Mouse (Mus musculus) lung, adult 18-20 months (tissue): ENCODE measurements around the gene Nup85.

Experiments used
- DNase-seq, 2 experiments: peaks; one replicate each; pipeline ENCODE4 v3.0.0; 2022; ENCODE audit warnings: mixed read lengths in 2 of 2

The Nup85 gene

DNA sequence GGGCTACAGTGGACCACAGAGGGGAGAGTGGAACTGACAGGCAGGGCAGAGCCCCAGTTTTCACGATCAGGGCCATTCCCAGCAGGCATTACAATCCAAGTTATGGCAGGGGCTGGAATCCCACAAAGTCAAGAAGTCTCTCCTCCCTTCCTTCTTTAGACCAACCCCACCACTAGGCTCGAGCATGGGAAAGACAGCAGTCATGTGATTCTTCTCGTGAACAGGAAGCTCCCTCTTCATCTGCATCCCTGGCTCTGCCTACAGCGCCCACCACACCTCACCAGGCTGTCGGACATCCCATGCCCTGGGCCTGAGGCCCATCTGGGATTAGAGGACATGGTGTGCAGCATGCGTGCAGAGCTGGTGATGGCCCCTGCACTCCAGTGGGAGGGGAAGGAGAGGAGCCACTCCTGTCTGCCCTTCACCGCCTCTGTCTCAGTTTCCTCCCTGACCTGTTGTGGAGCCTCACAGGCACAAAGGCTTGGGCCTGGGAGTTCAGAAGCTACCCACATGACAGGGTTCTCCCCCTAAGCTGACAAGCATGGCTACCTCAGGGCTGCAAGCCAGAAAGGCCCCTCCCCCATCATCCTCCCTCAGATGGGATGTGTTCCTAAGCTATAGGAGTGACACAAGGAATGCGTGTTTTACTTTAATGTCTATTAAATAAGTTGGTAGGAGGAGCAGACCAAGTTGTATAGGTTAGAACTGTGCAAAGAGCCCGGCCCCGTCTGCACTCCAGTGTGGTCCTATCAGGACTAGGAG, 50.3 kb downstream of the Nup85 start:
- no peak for DNase-seq

DNA sequence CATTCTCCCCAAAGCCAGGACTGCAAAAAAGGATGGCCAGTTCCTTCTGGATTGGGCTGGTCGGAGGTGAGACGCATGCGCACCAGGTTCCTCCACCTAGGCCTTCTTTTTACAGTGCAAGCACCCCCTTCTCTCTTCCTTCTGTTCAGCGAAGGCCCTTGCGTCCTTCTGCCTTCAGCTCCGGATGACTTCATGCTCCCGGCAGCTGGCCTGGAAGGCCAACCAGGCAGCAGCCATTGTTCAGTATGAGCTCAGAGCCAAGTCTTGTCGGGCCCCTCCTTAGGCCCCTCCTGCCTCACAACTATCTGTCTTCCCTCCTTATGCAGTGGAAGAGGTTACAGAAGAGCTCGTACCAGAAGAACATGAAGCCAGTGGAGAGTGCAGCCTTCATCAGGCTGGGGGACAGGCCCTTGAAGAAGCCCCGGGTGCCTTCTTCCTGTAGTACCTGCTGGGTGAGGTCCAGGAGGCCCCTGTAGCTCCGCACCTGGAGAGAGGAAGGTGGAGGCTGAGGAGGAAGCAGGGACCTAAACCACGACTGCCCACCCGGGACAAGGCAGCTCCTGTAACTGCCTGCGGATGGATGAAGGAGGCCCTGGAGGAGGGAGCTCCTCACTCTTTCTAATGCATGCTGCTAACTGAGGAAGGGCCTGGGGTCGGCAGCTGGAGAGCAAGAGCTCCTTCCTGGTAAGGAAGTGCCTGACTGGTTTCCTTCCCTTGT, 51.0 kb downstream of the Nup85 start:
- no peak for DNase-seq

DNA sequence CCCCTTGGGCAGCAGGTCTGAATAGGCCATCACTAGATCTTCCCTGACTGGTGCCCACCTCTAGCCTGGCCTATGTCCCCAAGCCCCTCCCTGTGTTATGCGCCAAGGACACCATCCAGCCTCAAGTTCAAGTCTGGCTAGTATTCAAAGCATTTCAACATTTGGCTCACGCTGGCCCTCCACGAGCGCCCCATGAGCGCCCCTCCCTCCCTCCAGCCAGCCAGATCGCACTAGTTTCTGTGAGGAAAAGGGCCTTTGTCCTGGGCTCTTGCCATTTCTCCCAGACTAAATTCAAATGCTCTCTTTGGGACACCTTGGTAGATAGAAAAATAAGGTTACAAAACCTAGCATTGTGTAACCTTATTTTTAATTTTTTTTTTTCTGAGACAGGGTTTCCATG, 51.6 kb downstream of the Nup85 start:
- DNase-seq, result no peak

DNA sequence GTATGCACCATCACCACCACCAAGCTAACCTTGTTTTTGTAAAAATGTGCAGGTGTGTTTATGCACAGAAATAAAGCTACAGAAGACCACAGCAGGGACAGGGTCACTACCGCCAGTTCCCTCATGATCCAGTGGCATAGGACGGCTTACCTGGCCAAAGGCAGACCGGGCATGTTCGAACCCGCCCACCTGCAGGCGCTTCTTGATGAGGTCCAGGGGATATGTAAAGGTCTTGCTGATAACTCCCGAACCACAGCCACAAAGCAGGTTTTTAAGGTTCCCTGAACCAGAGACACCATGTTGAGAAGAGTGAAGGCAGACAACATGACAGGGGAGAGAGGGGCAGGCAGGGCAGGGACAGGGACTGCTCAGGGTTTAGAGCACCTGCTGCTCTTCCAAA, 52.1 kb downstream of the Nup85 start:
- no peak for DNase-seq

DNA sequence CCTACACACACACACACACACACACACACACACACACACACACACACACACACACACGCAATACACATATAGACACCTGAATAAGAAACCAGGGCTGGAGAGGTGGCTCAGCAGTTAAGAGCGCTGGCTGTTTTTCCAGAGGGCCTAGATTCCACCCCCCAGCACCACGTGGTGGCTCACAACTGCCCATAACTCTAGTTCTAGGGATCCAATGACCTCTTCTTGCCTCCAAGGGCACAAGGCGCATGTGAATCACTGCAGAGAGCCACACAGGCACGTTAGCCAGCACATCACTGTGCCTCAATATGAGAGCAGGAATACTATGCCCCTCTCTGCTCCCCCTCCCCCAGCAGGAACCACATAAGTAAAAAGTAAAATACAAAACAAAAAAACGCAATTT, 52.7 kb downstream of the Nup85 start:
- DNase-seq, result no peak

DNA sequence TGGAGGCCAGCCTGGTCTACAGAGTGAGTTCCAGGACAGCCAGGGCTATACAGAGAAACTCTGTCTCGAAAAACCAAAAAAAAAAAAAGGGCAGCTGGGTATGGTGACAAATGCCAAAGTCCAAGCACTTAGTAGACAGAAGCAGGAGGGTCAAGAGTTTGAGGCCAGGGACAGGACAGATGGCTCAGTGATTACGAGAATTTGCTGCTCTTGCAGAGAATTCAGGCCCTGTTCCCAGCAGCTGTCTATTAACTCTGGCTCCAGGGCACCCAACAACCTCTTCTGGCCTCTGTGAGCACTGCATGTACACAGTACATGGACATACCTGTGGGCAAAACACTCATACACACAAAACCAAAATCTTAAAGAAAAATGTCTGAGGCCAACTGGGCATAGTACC, 53.8 kb downstream of the Nup85 start:
- no peak for DNase-seq

DNA sequence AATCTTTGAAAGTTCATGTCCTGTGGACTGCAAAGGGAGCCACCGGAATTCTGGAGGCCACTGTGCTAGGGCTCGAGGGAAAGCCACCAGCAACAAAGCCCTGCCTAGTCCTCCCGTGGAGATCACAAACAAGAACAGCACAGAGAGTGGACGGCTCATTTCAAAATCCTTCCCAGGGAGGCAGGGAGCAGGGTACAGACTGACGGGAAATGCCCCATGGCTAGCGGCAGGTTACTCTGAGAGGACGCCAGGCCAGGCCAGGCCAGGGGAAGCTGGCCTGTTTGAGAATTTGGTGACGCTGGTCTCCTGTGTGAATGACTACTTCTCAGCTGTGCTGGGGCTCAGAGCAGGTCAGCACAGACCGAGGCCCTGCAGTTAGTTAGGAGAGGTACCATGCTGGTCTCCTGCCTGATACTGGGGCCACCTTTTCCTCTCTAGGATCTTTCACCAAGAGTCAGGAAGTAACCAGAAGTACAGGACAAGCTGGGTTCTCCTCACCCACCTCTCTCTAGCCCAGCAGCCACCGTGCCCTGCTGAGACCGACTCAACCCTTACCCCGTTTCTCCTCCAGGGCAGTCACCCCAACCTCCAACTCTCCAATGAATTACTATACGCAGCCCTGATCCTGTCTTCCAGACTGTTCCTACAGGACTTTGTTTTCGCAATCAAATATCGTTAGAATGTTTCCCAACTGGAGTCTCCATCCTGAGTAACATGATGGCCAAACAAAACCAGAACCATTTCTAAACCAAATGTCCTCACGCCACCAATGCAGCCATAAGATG, 54.7 kb downstream of the Nup85 start:
- DNase-seq, result no peak

DNA sequence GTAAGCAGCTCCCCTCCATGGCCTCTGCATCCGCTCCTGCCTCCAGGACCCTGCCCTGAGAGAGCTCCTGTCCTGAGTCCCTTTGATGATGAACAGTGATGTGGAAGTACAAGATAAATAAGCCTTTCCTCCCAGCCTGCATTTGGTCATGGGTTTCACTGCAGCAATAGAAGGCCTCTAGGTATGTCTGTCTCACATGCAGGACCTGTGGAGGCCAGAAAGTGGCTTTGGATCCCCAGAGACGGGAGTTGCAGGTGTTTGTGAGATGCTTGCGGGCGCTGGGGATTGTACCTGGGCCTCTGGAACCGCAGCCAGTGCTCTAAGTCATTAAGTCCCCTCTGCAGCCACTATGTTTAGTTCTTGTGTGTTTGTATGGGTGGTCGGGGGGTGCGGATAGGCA, 55.7 kb downstream of the Nup85 start:
- no peak for DNase-seq

DNA sequence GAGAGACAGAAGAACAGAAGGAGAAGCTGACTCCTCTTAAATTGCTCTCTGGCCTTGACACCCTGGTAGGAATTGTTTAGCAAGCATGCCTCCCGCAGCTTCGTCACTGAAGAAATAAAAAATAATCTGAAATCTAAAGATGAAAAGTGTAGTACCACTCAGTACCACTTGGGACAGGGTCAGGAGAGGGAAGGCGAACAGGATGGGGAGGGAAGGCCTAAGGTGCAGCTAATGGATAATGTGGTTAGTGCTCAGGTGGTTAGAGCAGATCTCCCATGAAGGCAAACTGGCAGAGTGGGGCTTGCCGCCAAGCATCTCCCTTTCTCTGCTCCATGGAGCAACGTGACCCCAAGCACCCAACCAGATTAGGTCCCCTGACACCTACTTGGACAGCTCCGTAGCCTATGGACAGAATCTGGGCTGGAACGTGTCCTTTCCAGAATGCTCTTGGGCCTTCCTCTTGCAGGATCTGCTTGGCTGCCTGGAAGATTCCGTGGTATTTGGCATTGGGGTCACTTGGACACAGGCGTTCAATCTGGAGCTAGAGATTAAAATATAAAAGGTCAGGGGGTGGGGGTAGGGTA, 59.3 kb downstream of the Nup85 start:
- DNase-seq, result no peak

DNA sequence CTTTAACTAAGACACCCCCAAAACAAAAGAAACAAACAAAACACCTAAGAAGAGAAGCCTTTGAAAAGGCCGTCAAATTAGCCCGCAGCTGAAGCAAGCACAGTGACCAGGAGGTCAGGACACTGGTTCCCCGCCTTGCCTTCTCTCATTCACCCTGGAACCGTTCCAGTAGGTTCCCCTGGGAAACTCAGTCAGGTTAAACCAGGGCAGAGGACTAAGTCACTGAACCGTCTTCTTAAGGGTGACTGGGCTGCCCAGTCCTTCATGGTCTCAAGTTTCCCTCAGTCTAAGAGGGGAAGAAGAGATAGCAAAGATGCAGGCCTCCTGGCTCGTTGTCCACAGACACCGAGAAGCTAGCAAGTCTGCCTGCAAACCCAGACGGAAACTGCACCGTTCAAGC, 61.6 kb downstream of the Nup85 start:
- no peak for DNase-seq

DNA sequence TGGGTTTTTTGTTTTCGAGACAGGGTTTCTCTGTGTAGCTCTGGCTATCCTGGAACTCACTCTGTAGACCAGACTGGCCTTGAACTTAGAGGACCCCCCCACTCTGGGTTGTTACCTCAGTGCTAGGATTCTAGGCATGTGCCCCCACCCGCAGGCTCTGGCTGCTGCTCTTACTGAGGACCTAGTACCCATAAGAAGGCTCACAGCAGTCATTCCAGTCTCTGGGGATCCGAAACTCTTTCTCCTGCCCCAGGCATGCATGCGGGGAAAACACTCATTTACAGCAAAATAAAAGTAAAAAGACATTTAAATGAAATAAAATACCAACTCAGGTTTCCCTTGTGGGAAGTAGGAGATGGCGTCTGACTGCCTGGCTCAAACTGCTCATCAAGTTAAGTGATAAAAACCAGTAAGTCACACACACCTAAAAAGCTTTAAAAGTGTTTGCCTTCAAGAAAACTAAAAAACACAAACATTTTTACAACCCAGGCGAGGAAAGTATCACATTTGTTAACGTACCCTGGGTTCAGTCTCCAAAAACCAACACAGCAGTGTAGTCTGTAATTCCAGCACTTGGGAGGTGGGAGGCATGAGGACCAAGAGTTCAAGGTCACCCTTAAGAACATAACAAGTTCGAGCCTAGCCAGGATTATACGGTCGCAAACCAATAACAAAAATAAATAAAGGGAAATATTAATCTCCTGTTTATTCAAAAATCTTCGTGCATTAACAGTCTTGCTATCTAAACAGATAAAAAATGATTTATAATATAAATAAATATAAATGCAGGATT, 62.8 kb downstream of the Nup85 start:
- no peak for DNase-seq

DNA sequence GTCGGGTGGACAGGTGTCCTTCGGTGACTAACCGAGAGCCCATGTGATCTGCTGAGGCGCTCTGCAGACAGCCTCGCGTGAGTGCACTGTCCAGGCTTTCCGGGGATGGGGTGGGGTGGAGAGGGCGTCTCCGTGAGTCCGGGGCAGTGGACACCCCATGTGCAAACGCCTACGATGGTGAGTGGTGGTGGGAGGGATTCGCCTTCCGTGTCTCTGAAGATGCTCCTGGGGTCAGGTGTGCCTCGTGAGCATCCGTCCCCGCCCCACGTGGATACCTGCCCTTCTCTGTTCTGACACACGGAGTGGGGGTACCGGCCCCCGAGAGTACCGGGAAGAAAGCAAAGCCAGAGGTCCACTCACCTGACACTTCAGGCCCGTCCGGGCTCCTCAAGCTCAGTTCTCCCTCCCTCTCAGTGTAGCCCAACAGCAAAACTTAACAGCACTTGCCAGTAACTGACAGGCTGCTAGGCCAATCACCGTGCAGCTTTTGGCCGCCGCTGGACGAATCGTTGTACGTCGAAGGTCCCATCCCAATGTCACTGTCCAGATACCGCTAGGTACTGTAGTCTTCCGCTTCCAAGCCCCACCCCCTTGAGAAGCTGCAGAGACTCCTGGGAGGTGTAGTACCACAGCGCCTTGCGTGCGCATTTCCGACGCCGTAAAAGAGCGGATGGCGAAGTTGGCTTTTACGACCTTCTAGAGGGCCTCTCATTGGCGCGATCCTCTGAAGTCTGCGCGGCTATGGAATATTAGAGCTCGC, 63.7 kb downstream of the Nup85 start, which contains the start of gene Slc25a19:
Gene Slc25a19, minus strand, starts transcription at position 591 of the 760 bp plus-strand sequence.
- DNase-seq, result peak; percentile 100

DNA sequence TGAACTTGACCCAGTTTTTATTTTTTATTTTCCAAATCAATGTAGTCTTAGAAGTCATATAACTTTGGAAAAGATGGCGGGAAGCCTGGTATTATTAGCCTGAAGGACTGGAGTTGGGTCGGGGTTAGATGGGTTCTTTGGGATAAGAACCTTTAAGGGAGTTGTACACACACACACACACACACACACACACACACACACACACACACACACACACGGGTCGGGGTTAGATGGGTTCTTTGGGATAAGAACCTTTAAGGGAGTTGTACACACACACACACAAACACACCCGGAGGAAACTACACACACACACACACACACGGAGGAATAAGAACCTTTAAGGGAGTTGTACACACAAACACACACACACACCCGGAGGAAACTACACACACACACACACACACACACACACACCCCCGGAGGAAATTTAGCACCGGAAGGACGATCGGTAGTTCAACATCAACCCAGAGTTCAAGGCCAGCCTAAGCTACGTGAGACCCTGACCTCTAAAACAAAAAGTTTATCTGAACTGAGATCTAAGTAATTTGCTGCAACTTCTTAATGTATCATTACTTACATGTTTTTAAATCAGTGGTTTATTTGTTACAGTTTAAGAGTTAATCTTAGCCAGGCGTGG, 64.3 kb downstream of the Nup85 start:
- no peak for DNase-seq

DNA sequence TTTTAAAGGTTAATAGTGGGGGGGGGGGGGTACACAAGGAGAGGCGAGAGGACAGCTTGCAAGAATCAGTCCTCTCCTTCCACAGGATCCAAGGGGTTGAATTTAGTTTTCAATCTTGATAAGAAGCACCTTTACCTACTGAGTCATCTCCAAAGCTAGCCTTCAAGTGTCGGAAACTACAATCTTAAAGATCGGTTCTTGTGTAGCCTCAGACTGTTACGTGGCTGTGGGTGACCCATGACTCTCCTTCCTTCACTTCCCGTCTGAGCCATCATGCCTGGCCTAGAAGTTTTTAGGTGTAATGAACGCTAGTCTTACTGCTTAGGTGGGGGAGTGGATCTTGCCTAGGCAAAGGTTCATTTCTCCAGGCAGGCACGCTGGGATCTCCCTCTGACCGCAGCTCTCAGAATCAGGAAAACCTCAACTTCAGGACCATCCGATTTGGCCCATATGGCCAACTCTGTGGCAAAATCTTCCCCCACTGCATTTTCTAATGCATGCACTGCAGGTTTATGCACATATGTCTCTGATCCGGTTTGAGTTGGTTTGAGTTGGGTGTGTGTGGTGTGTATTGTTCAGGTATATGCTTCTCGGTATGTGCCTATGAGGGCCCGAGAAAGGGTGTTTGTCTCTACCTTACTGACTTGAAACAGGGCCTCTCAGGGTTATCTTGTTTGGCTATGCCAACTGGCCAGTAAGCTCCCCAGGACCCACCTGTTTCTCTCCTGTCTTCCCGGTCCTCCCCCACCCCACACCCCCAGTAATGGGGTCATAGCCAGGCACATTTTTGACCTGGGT, 65.7 kb downstream of the Nup85 start:
- no peak for DNase-seq

DNA sequence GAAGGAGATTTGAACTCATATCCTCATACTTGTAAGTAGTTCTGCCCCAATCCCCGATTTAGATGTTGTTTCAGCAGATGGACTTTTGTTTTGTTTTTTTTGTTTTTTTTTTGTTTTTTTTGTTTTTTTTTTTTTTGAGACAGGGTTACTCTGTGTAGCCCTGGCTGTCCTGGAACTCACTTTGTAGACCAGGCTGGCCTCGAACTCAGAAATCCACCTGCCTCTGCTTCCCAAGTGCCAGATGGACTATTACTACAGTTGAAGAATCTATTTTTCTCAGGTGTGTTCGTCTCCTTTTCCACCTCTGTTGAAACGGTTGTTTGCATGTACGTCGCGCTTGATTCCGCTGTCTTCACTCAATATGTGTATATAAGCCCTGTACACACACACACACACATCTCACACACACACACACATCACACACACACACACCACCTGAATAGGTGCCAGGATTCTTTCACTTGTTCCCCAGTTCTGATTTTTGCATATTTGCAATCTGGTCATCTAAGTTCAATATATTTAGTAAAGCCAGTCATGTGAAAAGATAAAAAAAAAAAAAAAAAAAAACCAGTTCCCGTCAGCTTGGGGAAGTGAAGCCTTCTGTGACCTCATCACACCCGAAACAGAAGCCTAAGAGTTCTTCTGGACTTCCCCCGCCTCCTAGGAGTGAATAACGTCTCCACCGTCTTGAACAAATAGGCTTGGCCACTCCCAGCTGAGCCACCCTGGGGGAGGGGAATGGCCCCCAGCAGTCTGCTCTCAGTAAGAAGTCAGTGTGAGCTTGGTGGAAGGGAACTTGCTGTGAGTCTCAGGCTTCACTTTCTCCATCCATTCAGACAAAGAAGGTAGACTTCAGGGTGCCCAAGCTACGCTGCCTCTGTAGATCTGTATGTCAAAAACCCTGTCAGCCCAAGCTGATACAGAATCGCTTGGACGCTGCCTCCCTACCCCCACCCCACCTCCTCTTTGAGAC, 66.6 kb downstream of the Nup85 start:
- peak; percentile 81 to 87 for DNase-seq

DNA sequence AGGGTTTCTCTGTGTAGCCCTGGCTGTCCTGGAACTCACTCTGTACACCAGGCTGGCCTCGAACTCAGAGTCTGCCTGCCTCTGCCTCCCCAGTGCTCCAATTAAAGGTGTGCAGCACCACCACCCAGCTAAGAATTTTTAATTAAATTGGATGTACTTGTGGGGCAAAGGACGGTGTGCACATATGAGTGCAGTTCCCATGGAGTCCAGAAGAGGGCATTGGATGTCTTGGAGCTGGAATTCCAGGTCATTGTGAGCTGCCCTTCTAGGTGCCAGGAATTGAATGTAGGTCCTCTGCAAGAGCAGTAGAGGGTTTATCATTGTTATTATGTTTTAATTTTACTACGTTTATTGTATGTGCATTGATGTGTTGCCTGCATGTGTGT, 67.3 kb downstream of the Nup85 start:
- peak; percentile 63 to 72 for DNase-seq

DNA sequence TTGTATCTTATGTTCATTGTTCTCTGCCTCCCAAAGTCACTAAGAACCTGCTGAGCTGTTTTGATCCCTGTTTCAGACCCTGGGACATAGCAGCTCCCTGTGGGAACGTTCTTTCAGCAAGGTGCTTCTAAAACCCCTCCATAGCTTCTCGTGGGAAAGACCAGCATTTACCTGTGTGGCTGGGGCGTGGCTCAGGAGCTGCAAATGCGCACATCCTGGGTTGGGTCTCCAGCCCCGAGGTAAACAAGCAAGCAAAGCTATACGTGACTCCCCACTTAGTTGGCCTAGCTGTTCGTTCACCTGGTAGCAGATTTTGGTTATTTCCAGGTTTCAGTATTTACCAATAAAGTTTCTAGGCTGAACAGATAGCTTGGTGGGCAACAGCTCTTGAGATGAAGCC, 68.0 kb downstream of the Nup85 start:
- no peak for DNase-seq

DNA sequence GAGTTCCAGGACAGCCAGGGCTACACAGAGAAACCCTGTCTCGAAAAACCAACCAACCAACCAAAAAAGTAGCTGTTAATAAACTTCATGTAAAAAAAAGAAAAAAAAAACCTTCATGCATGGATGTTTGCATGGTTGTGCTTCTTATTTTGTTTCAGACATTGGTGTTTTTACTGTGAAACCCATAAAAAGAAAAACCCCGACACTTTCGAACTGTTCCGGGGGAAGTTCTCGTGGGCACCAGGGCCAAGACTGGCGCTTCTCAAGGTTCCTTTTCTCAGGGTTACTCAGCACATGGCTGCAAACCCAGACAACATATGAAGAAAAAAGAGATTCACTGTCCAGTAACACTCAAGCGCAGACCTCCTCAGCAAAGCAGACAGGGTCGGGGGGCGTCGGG, 68.6 kb downstream of the Nup85 start:
- no peak for DNase-seq
